Mouse (Mus musculus) kidney, embryonic 16.5 days (tissue): ENCODE measurements at regions not wholly inside any gene's neighbourhood (a gene's known extent, or its start where the extent isn't known, plus 50 kb on each side); places are given as distances from the start of the nearest gene placed in this dataset.
"Not testable (repeated sequence)": the region's sequence is repeated elsewhere in the genome, so short reads cannot be mapped to it uniquely, and the experiment has no call there.

Experiments used
- ATAC-seq: fragments of 200-750 bp; cut with Nextera tagmentation; 2 replicates; pipeline ENCODE4 v1.8.0; 2017; ENCODE audit warnings: moderate TSS enrichment; ENCODE audit not compliant: low FRiP score, low TSS enrichment
- H3K27ac ChIP-seq: fragments of 300-500 bp; sonication (generic); 2 replicates; pipeline ENCODE4 v1.5.1; 2014; ENCODE audit warnings: low read length
- H3K27me3 ChIP-seq: fragments of 300-500 bp; sonication (generic); 2 replicates; pipeline ENCODE4 v1.6.1; 2014; ENCODE audit warnings: low read length, control low read depth, mixed read lengths; ENCODE audit not compliant: insufficient read depth
- H3K36me3 ChIP-seq: fragments of 300-500 bp; sonication (generic); 2 replicates; pipeline ENCODE4 v1.6.1; 2014; ENCODE audit warnings: low read length, control low read depth, mixed read lengths; ENCODE audit not compliant: insufficient read depth
- H3K4me1 ChIP-seq: fragments of 300-500 bp; sonication (generic); 2 replicates; pipeline ENCODE4 v1.6.1; 2014; ENCODE audit warnings: low read length, control low read depth, mixed read lengths; ENCODE audit not compliant: insufficient read depth
- H3K4me2 ChIP-seq: fragments of 300-500 bp; sonication (generic); replicated peaks from 2 replicates; pipeline ENCODE4 v1.6.1; 2014; ENCODE audit warnings: low read depth, low read length
- H3K4me3 ChIP-seq: fragments of 300-500 bp; sonication (generic); 2 replicates; pipeline ENCODE4 v1.5.1; 2014; ENCODE audit warnings: mild to moderate bottlenecking, low read length
- H3K9ac ChIP-seq: fragments of 300-500 bp; sonication (generic); replicated peaks from 2 replicates; pipeline ENCODE4 v1.6.1; 2014; ENCODE audit warnings: low read length
- H3K9me3 ChIP-seq: fragments of 300-500 bp; sonication (generic); 2 replicates; pipeline ENCODE4 v1.6.1; 2016; ENCODE audit warnings: low read length, control low read depth
- WGBS: fragments of 180-500 bp; shearing (Covaris S2); extraction: QIAGEN DNeasy Blood & Tissue Kit; methylation state at CpG from one replicate; pipeline ENCODE4 v1.1.7; 2014; 5-methylcytosine and 5-hydroxymethylcytosine counted together

DNA sequence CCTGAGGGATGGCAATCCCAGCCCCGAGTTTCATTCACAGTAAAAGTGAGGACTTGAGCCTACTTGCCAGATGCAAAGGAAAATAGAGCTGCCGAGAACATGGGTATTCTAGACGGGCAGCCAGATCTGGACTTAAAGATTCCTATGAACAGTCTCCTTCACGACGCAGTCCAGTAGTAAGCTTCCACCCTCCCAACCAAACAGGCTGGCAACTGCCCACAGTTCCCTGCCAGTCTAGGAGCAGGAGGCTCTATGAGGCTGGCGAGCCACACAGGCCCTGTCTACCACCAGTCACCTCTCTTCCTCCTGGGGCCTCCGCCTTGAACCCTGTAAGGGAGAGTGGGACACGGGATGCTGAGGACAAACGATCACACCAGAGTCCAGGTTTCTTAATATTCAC is 153.5 kb upstream of the Snrpn start:
- H3K4me1 ChIP-seq, result no peaks in the 10 kb centered on the region
- no peaks in the 10 kb centered on the region for H3K27me3 ChIP-seq
- no peak overlapping the region for H3K4me3 ChIP-seq
- no peak overlapping the region for H3K9ac ChIP-seq
- no peak overlapping the region for H3K27ac ChIP-seq
- no peak for ATAC-seq
- H3K4me2 ChIP-seq, result no peak overlapping the region
- H3K36me3 ChIP-seq, result no peaks in the 10 kb centered on the region
- H3K9me3 ChIP-seq, result no peaks in the 10 kb centered on the region; the same call in 1 of the 2 replicates
- 85% methylated on average over 9 of the region's 9 CpGs for WGBS

DNA sequence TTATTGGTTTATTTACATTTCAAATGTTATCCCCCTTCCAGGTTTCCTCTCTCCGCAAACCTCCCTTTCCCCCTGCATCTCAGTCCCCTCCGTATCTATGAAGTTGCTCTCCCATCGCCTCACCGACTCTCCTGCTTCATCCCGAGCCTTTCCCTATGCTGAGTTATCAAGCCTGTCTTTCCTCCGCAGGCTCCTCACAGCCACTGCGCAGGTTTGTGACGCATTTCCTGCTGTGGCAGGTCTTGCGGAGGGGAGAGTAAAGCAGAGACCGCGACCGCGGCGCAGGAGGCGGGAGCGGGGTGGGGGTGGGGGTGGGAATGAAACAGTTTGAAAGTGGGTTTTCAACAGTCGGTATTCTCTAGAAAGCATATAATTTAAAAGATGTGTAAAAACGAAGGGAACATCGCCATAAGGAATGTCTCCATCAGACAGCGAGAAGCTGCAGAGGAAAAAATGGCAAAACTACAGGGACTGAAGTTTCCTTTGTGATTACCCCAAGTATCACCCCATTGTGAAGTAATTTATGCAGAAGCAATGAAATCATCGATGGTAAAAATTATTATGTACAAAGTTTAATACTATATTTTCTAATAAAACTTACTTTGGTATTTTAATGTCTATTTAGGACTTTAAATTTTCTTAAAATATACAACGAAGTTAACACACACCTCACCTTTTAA is 104.3 kb upstream of the Snrpn start:
- H3K4me1 ChIP-seq, H3K27me3 ChIP-seq, H3K36me3 ChIP-seq, H3K9ac ChIP-seq, H3K9me3 ChIP-seq, H3K27ac ChIP-seq: not testable (repeated sequence)
- 16% methylated on average over 22 of the region's 22 CpGs for WGBS
- peak overlapping the region; percentile 42 for H3K4me2 ChIP-seq
- H3K4me3 ChIP-seq, result peak overlapping the region; percentile 35
- peak; percentile 99 for ATAC-seq

DNA sequence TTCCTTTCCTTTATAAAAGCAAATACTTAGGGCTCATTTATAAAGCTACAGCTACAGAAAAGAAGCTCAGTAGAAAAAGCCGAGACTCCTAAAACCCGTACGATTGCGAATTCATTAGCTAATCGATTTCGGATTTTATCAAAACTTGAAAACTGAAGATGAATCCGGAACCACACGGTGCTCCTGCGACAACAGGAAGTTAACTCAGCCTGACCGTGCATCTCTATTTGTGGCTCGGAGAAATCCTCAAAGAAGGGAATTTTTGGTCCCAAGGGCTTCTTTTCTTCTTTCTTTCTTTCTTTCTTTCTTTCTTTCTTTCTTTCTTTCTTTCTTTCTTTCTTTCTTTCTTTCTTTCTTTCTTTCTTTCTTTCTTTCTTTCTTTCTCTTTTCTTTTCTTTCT is 103.7 kb upstream of the Snrpn start:
- not testable (repeated sequence) for H3K9ac ChIP-seq, H3K4me1 ChIP-seq, H3K9me3 ChIP-seq, H3K27ac ChIP-seq, H3K36me3 ChIP-seq, H3K27me3 ChIP-seq
- 29% methylated on average over 11 of the region's 11 CpGs for WGBS
- Histone ChIP-seq H3K4me3 (peak overlapping the region; percentile 45), H3K4me2 (peak overlapping the region; percentile 44)
- ATAC-seq, result peak; percentile 82; the same call in 1 of the 2 replicates

DNA sequence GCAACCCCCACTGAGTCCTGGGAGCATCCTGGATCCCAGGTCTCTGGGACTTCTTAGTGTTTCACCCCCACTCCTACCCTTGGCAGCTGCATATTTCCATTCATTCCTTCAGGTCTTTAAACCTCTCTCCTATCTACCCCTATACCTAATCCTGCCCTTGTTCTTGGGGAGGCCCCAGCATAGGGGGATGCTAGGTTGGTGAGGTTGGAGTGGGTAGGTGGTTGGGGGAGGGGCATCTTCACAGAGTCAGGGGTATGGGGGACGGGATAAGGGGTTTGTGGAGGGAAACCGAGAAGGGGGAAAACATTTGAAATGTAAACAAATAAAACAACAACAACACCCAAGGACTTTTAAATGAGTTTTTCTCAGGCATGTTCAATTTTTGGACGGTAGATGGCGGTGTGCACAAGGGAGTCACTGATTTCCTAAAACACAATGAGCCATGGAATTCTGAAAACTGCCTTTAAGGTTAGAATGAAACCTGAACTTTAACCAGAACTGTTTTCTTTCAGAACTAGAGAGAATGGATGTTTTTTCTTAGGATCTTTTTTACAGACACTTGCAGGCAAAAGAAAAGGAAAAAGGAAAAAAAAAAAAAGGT is 98.7 kb upstream of the Snrpn start:
- not testable (repeated sequence) for H3K9ac ChIP-seq, H3K27me3 ChIP-seq, H3K4me1 ChIP-seq, H3K27ac ChIP-seq, H3K36me3 ChIP-seq, H3K4me2 ChIP-seq, ATAC-seq, H3K9me3 ChIP-seq, H3K4me3 ChIP-seq
- 7% methylated on average over 4 of the region's 4 CpGs for WGBS

DNA sequence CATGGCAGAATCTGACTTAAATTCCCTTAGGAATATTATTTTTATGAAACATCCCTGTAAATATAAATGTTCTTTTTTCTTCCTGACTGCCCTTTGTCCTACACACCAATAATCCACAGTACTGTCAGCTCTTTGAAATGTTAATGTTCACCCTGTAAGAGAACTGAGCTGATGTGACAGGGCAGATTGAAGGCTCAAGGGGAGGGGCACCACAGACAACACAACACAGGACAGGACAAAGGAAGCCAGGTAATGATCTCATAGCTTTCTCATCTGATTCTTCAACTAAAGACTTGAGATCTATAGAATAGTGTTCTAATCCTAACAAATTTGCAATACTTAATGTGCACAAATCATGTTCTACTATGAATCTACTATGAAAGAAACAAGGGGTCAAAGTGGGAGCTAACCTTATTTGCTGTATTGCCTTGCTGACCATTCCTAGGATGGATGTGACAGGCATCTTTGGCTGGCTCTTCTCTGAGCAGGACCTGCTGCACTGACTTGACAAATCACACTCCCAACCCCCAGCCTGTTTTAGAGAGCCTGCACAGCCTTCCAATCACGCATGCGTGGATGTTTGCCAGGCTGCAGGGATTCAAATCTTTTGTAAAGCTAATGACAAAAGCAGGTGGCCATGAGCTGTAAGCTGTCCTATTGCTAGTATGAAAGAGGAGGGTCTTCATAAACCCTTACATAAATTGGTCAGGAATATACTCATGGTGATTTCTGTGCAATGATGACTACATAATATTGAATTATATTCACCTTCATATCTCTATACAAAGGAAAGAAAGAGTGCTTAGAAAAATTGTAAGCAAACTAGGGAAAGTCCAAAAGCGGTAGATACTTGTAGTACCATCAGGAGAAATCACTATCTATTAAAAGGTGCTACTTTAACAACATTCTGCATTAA is 76.6 kb upstream of the Snrpn start:
- not testable (repeated sequence) for H3K9ac ChIP-seq, H3K4me1 ChIP-seq, H3K4me2 ChIP-seq, ATAC-seq, H3K36me3 ChIP-seq, H3K27me3 ChIP-seq, H3K9me3 ChIP-seq, H3K27ac ChIP-seq, H3K4me3 ChIP-seq
- 45% methylated on average over 3 of the region's 3 CpGs for WGBS
